In the genomic region with DNA sequence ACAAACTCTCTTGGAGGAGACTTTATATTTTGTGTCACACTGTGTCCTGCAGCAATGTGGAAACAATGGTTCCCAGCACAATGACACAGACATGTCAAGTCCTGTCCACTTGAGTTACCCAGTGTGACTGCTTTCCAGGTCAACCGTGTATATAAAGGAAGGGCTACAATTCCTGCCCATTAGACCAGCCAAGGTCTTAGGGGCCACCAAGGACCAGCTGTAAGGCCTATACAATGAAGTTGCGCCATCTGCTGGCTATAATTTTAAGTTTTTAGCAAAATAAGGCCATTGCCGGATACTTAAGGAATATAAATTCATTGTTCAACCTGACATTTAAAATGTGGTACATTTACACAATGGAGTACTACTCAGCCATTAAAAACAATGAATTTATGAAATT, we compare ENCODE assay signal across 10 mouse cellular contexts.
A peak's percentile ranks its signal among the peaks of the same experiment; 100 is the strongest.
DNase-seq lines count a peak whose midpoint lies in the region; ATAC-seq and TF ChIP-seq lines count a peak whose summit lies in the region.
"Had no signal": no experiment of that assay in that cellular context is flagged by ENCODE, and none has a peak within 500 bp of the region (broad histone marks: within the 10 kb centered on the region; RNA-seq: fewer than 3 reads in every experiment).

No protein-coding gene starts in this region.

- H3K9me3 ChIP-seq in midbrain, embryonic 14.5 days (ENCODE audit: control insufficient read depth, low read length): no peaks in the 10 kb centered on the region
- H3K9me3 ChIP-seq in midbrain, embryonic 15.5 days: no peaks in the 10 kb centered on the region
- H3K9me3 ChIP-seq: embryonic facial prominence, embryonic 15.5 days had no signal

- peak; percentile 29 for TF ChIP-seq CTCF in gastrocnemius, adult 2 months (IDR thresholded peaks at IDR 0.05)

- H3K4me1 ChIP-seq in midbrain, embryonic 14.5 days (ENCODE audit: control insufficient read depth, insufficient read depth, low read length): no peaks in the 10 kb centered on the region
- H3K4me1 ChIP-seq in midbrain, embryonic 15.5 days: no peaks in the 10 kb centered on the region
- H3K4me1 ChIP-seq: embryonic facial prominence, embryonic 15.5 days had no signal

- no peak overlapping the region for H3K4me3 ChIP-seq in gastrocnemius, adult 2 months
- H3K4me3 ChIP-seq in midbrain, embryonic 14.5 days (replicated peaks; ENCODE audit: low read depth, low read length): no peak overlapping the region
- H3K4me3 ChIP-seq in midbrain, embryonic 15.5 days: no peak overlapping the region
- H3K4me3 ChIP-seq: embryonic facial prominence, embryonic 15.5 days had no signal

- no peak for DNase-seq in gastrocnemius, adult 2 months
- no peak for DNase-seq in gastrocnemius, postnatal 14 days
- peak; percentile 67 for DNase-seq in midbrain, embryonic 14.5 days
- peak; percentile 24 for DNase-seq in embryo, embryonic 9.5 days (ENCODE audit: extremely low spot score)
- peak; percentile 17 for DNase-seq in retina, postnatal 7 days (ENCODE audit: low read depth, low spot score)
- DNase-seq in urinary bladder, postnatal 10 days (ENCODE audit: low spot score): no peak
- DNase-seq: heart, adult 18-20 months had no signal

- no peak overlapping the region for H3K4me2 ChIP-seq in midbrain, embryonic 14.5 days (ENCODE audit: low read length)
- H3K4me2 ChIP-seq in midbrain, embryonic 15.5 days: no peak overlapping the region
- H3K4me2 ChIP-seq: embryonic facial prominence, embryonic 15.5 days had no signal

- no peak overlapping the region for H3K9ac ChIP-seq in midbrain, embryonic 14.5 days (replicated peaks; ENCODE audit: low read length)
- no peak overlapping the region for H3K9ac ChIP-seq in midbrain, embryonic 15.5 days
- H3K9ac ChIP-seq: embryonic facial prominence, embryonic 15.5 days had no signal

- 31% methylated on average over 3 of the region's 3 CpGs for WGBS in midbrain, embryonic 14.5 days
- 19% methylated on average over 3 of the region's 3 CpGs for WGBS in midbrain, embryonic 15.5 days

- no peak for ATAC-seq in midbrain, embryonic 14.5 days (ENCODE audit: low FRiP score, low TSS enrichment)
- ATAC-seq in midbrain, embryonic 15.5 days (replicated peaks): no peak
- ATAC-seq in CD4-positive, CD25-positive, alpha-beta regulatory T cell, adult 4 months: no peak

- no peaks in the 10 kb centered on the region for H3K36me3 ChIP-seq in midbrain, embryonic 14.5 days (ENCODE audit: control insufficient read depth, insufficient read depth, low read length)
- H3K36me3 ChIP-seq in midbrain, embryonic 15.5 days (replicated peaks): no peaks in the 10 kb centered on the region
- H3K36me3 ChIP-seq: embryonic facial prominence, embryonic 15.5 days had no signal

- no peak overlapping the region for H3K27ac ChIP-seq in gastrocnemius, adult 2 months
- H3K27ac ChIP-seq in midbrain, embryonic 14.5 days (replicated peaks; ENCODE audit: low read depth, low read length): no peak overlapping the region
- H3K27ac ChIP-seq in midbrain, embryonic 15.5 days: no peak overlapping the region
- H3K27ac ChIP-seq: embryonic facial prominence, embryonic 15.5 days had no signal

- H3K27me3 ChIP-seq in midbrain, embryonic 14.5 days (ENCODE audit: control insufficient read depth, insufficient read depth, low read length): no peaks in the 10 kb centered on the region
- no peaks in the 10 kb centered on the region for H3K27me3 ChIP-seq in midbrain, embryonic 15.5 days (replicated peaks)
- H3K27me3 ChIP-seq: embryonic facial prominence, embryonic 15.5 days had no signal

- intact Hi-C loops in gastrocnemius, adult 2 months (cut with DNase I): no loop called here
- intact Hi-C loops in gastrocnemius, postnatal 14 days (cut with DNase I; ENCODE audit: low total_unique reads): no loop called here

Comparison
In these comparisons a context has a peak if more than half of its experiments do, and no peak if none do; other contexts are left out.
1. DNase-seq: peak in midbrain, embryonic 14.5 days (single experiment), embryo, embryonic 9.5 days (single experiment) and retina, postnatal 7 days (single experiment); none in gastrocnemius, adult 2 months (single experiment), gastrocnemius, postnatal 14 days (single experiment) and urinary bladder, postnatal 10 days (single experiment).